Mouse (Mus musculus): ENCODE measurements around the gene Tulp3. TPM values are rescaled to one million over a fixed set of nuclear protein-coding genes. Genes with fewer than 3 reads are reported as not detected.

The Tulp3 gene
- polyA plus RNA-seq, 1 experiment from 2014 or later, result 16.1 TPM

- Histone ChIP-seq H3K27ac (no peak overlapping the region), H3K9me3 (no peaks in the 10 kb centered on the region), H3K36me3 (no peaks in the 10 kb centered on the region), H3K4me3 (no peak overlapping the region), H3K4me1 (peaks cover 26% of the 10 kb centered on the region), H3K27me3 (ENCODE audit: insufficient read depth, poor library complexity, severe bottlenecking) (no peaks in the 10 kb centered on the region)
- 55% methylated on average over 5 of the region's 5 CpGs for WGBS
- DNase-seq (ENCODE audit: low spot score), result no peak
These were observed 76.0 kb downstream of the Tulp3 start for GRCm38 (mm10) chr6:128279608-128280007.

GRCm38 (mm10) chr6:128279099-128279498, 76.6 kb downstream of the Tulp3 start:
- H3K27ac ChIP-seq, result no peak overlapping the region
- no peaks in the 10 kb centered on the region for H3K9me3 ChIP-seq
- 72% methylated on average over 4 of the region's 4 CpGs for WGBS
- DNase-seq (ENCODE audit: low spot score), result no peak
- no peak overlapping the region for H3K4me3 ChIP-seq
- no peaks in the 10 kb centered on the region for H3K27me3 ChIP-seq (ENCODE audit: insufficient read depth, poor library complexity, severe bottlenecking)
- H3K4me1 ChIP-seq, result peaks cover 25% of the 10 kb centered on the region
- no peaks in the 10 kb centered on the region for H3K36me3 ChIP-seq

GRCm38 (mm10) chr6:128277132-128278085, 78.2 kb downstream of the Tulp3 start:
- WGBS, result 83% methylated on average over 11 of the region's 11 CpGs
- Histone ChIP-seq H3K27ac (no peak overlapping the region), H3K4me3 (no peak overlapping the region), H3K9me3 (no peaks in the 10 kb centered on the region), H3K4me1 (peaks cover 25% of the 10 kb centered on the region), H3K27me3 (ENCODE audit: insufficient read depth, poor library complexity, severe bottlenecking) (no peaks in the 10 kb centered on the region), H3K36me3 (0 out of 2 replicates have a peak, but pooled peaks cover 2% of the 10 kb centered on the region)
- no peak for DNase-seq (ENCODE audit: low spot score)

GRCm38 (mm10) chr6:128276349-128276748, 79.3 kb downstream of the Tulp3 start:
- Histone ChIP-seq H3K27ac (no peak overlapping the region), H3K27me3 (ENCODE audit: insufficient read depth, poor library complexity, severe bottlenecking) (no peaks in the 10 kb centered on the region), H3K4me3 (no peak overlapping the region), H3K36me3 (0 out of 2 replicates have a peak, but pooled peaks cover 2% of the 10 kb centered on the region), H3K9me3 (no peaks in the 10 kb centered on the region), H3K4me1 (peaks cover 22% of the 10 kb centered on the region)
- WGBS, result 90% methylated on average over 6 of the region's 6 CpGs
- DNase-seq (ENCODE audit: low spot score), result no peak

- no peaks in the 10 kb centered on the region for H3K27me3 ChIP-seq (ENCODE audit: insufficient read depth, poor library complexity, severe bottlenecking)
- 0 out of 2 replicates have a peak, but pooled peaks cover 5% of the 10 kb centered on the region for H3K36me3 ChIP-seq
- WGBS, result 81% methylated on average over 8 of the region's 8 CpGs
- no peak overlapping the region for H3K4me3 ChIP-seq
- DNase-seq (ENCODE audit: low spot score), result no peak
- no peaks in the 10 kb centered on the region for H3K9me3 ChIP-seq
- H3K27ac ChIP-seq, result no peak overlapping the region
- peaks cover 17% of the 10 kb centered on the region for H3K4me1 ChIP-seq
These were observed 80.1 kb downstream of the Tulp3 start for GRCm38 (mm10) chr6:128275506-128276064.

GRCm38 (mm10) chr6:128273507-128273906, 82.1 kb downstream of the Tulp3 start:
- WGBS, result 81% methylated on average over 1 of the region's 1 CpGs

GRCm38 (mm10) chr6:128272754-128273153, 82.9 kb downstream of the Tulp3 start:
- Histone ChIP-seq H3K4me3 (no peak overlapping the region), H3K4me1 (peaks cover 5% of the 10 kb centered on the region; the same call in 1 of the 2 replicates), H3K36me3 (peaks cover 13% of the 10 kb centered on the region; the same call in 1 of the 2 replicates), H3K27ac (no peak overlapping the region), H3K27me3 (ENCODE audit: insufficient read depth, poor library complexity, severe bottlenecking) (no peaks in the 10 kb centered on the region), H3K9me3 (no peaks in the 10 kb centered on the region)
- WGBS, result 93% methylated on average over 17 of the region's 17 CpGs
- no peak for DNase-seq (ENCODE audit: low spot score)

More at GRCm38 (mm10) chr6:128273507-128273906, 82.1 kb downstream of the Tulp3 start:
- Histone ChIP-seq H3K27me3 (ENCODE audit: insufficient read depth, poor library complexity, severe bottlenecking) (no peaks in the 10 kb centered on the region), H3K4me3 (no peak overlapping the region), H3K9me3 (no peaks in the 10 kb centered on the region), H3K27ac (no peak overlapping the region), H3K36me3 (0 out of 2 replicates have a peak, but pooled peaks cover 10% of the 10 kb centered on the region), H3K4me1 (peaks cover 5% of the 10 kb centered on the region; the same call in 1 of the 2 replicates)
- DNase-seq (ENCODE audit: low spot score), result no peak

Other genes with a start within 250 kb of the Tulp3 start
- 111 and 177 TPM in 2 replicates for gene Tspan9, start 212.3 kb downstream of the Tulp3 start, polyA plus RNA-seq (2016; fragmentation: Nextera tagmentation; extraction: Ambion mirVana)
- 4.2 and 4.9 TPM in 2 replicates for gene Tead4, start 55.0 kb downstream of the Tulp3 start, polyA plus RNA-seq (2016; fragmentation: Nextera tagmentation; extraction: Ambion mirVana)
- 97.3 and 121 TPM in 2 replicates for gene Rhno1, start 7.1 kb upstream of the Tulp3 start, polyA plus RNA-seq (2016; fragmentation: Nextera tagmentation; extraction: Ambion mirVana)
- 31.2 and 33.4 TPM in 2 replicates for gene Foxm1, start 7.1 kb upstream of the Tulp3 start, polyA plus RNA-seq (2016; fragmentation: Nextera tagmentation; extraction: Ambion mirVana)
- gene Tex52, start 19.6 kb upstream of the Tulp3 start, polyA plus RNA-seq (2016; fragmentation: Nextera tagmentation; extraction: Ambion mirVana), result 0.29 TPM in 1 of 2 replicates, not detected in the other
- gene Gm44596, start 19.7 kb upstream of the Tulp3 start, polyA plus RNA-seq (2016; fragmentation: Nextera tagmentation; extraction: Ambion mirVana), result not detected in 2 replicates
- 2.1 and 2.4 TPM in 2 replicates for gene Nrip2, start 43.4 kb upstream of the Tulp3 start, polyA plus RNA-seq (2016; fragmentation: Nextera tagmentation; extraction: Ambion mirVana)
- gene Itfg2, start 69.1 kb upstream of the Tulp3 start, polyA plus RNA-seq (2016; fragmentation: Nextera tagmentation; extraction: Ambion mirVana), result 36.9 and 37.1 TPM in 2 replicates
- gene Fkbp4, start 82.8 kb upstream of the Tulp3 start, polyA plus RNA-seq (2016; fragmentation: Nextera tagmentation; extraction: Ambion mirVana), result 362 and 541 TPM in 2 replicates
- gene Pzp, start 170.9 kb upstream of the Tulp3 start, polyA plus RNA-seq (2016; fragmentation: Nextera tagmentation; extraction: Ambion mirVana), result 0.15 and 0.57 TPM in 2 replicates
- 0.20 TPM in 1 of 2 replicates, not detected in the other for gene A2ml1, start 225.8 kb upstream of the Tulp3 start, polyA plus RNA-seq (2016; fragmentation: Nextera tagmentation; extraction: Ambion mirVana)

All from heart, embryonic 10.5 days (tissue).